Mouse (Mus musculus) lung, embryonic 14.5 days (tissue): ENCODE data around the gene Coasy. TPM values are rescaled to one million over a fixed set of nuclear protein-coding genes. Genes with fewer than 3 reads are reported as not detected.
"Not testable (repeated sequence)": the region's sequence is repeated elsewhere in the genome, so short reads cannot be mapped to it uniquely, and the experiment has no call there.

Experiments used
- ATAC-seq: fragments of 200-750 bp; cut with Nextera tagmentation; 2 replicates; pipeline ENCODE4 v1.8.0; 2017; ENCODE audit warnings: mild to moderate bottlenecking, moderate TSS enrichment, moderate library complexity; ENCODE audit not compliant: insufficient read depth
- DNase-seq: peaks from one replicate; pipeline ENCODE4 v3.0.0-alpha.2; 2015
- H3K27ac ChIP-seq: fragments of 300-500 bp; sonication (generic); 2 replicates; pipeline ENCODE4 v1.5.1; 2014; ENCODE audit warnings: low read depth, mild to moderate bottlenecking, moderate library complexity
- H3K27me3 ChIP-seq: fragments of 300-500 bp; sonication (generic); 2 replicates; pipeline ENCODE4 v1.6.1; 2014; ENCODE audit warnings: low read length, control low read depth; ENCODE audit not compliant: insufficient read depth
- H3K36me3 ChIP-seq: fragments of 300-500 bp; sonication (generic); 2 replicates; pipeline ENCODE4 v1.6.1; 2014; ENCODE audit warnings: control low read depth; ENCODE audit not compliant: insufficient read depth
- H3K4me1 ChIP-seq: fragments of 300-500 bp; sonication (generic); 2 replicates; pipeline ENCODE4 v1.6.1; 2014; ENCODE audit warnings: antibody characterized with exemption, control low read depth; ENCODE audit not compliant: insufficient read depth
- H3K4me2 ChIP-seq: fragments of 300-500 bp; sonication (generic); 2 replicates; pipeline ENCODE4 v1.6.1; 2014; ENCODE audit warnings: mild to moderate bottlenecking
- H3K4me3 ChIP-seq: fragments of 300-500 bp; sonication (generic); 2 replicates; pipeline ENCODE4 v1.5.1; 2014; ENCODE audit warnings: low read depth, low read length
- H3K9ac ChIP-seq: fragments of 300-500 bp; sonication (generic); 2 replicates; pipeline ENCODE4 v1.6.1; 2014
- H3K9me3 ChIP-seq: fragments of 300-500 bp; sonication (generic); 2 replicates; pipeline ENCODE4 v1.6.1; 2016; ENCODE audit warnings: low read depth, low read length, control low read depth
- CTCF ChIP-seq: IDR thresholded peaks from 2 replicates; pipeline ENCODE4 v1.5.1; 2016; ENCODE audit warnings: antibody characterized with exemption, low read depth
- WGBS: fragments of 180-500 bp; shearing (Covaris S2); extraction: QIAGEN DNeasy Blood & Tissue Kit; methylation state at CpG from one replicate; pipeline ENCODE4 v1.1.7; 2014; 5-methylcytosine and 5-hydroxymethylcytosine counted together
- polyA plus RNA-seq: library from polyadenylated mRNA; unstranded; fragments of >200 nt; fragmentation: Nextera tagmentation; extraction: Ambion mirVana; gene quantifications from 2 replicates; pipeline ENCODE4 v1.2.1, GENCODE M21; 2014

The Coasy gene
- polyA plus RNA-seq, 1 experiment from 2014 or later, result 37.9 TPM

DNA sequence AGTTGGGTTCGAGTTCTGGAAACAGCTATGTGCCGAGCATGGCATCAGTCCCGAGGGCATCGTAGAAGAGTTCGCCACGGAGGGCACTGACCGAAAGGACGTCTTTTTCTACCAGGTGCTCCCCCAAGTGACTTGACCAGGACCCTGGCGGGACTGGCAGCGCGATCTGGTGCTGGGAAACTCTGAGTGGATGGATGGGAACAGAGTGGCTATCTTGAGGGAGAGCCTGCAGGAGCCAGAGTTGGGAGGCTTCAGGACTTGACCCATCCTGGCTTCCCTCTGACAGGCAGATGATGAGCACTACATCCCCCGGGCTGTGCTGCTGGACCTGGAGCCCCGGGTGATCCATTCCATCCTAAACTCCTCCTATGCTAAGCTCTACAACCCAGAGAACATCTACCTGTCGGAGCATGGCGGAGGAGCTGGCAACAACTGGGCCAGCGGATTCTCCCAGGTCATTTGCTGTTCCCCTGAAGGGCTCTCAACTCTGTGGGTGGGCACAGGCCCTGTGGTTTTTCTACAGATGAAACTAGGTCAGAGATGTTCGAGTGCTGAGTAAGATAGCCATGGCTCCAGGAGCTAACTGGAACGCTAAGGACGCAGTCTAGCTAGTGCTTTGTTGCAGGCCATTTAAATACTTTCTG, 38.3 kb downstream of the Coasy start:
- 16% methylated on average over 19 of the region's 19 CpGs for WGBS

GRCm38 (mm10) chr11:101124494-101124893, 42.1 kb downstream of the Coasy start:
- not testable (repeated sequence) for DNase-seq, H3K4me3 ChIP-seq, H3K9ac ChIP-seq, H3K4me2 ChIP-seq, H3K27me3 ChIP-seq, H3K27ac ChIP-seq, H3K9me3 ChIP-seq, ATAC-seq, H3K4me1 ChIP-seq
- 92% methylated on average over 8 of the region's 8 CpGs for WGBS
- peaks cover 38% of the 10 kb centered on the region for H3K36me3 ChIP-seq

More for the DNA sequence above, 38.3 kb downstream of the Coasy start:
- no peaks in the 10 kb centered on the region for H3K9me3 ChIP-seq
- ATAC-seq, result no peak
- peak overlapping the region; percentile 91 for H3K4me3 ChIP-seq
- peaks cover 16% of the 10 kb centered on the region for H3K4me1 ChIP-seq
- peak overlapping the region; percentile 96 for H3K4me2 ChIP-seq
- H3K27me3 ChIP-seq, result no peaks in the 10 kb centered on the region
- no peak for TF ChIP-seq CTCF
- no peak for DNase-seq
- H3K9ac ChIP-seq, result peak overlapping the region; percentile 77
- H3K27ac ChIP-seq, result peak overlapping the region; percentile 92
- peaks cover 35% of the 10 kb centered on the region for H3K36me3 ChIP-seq

DNA sequence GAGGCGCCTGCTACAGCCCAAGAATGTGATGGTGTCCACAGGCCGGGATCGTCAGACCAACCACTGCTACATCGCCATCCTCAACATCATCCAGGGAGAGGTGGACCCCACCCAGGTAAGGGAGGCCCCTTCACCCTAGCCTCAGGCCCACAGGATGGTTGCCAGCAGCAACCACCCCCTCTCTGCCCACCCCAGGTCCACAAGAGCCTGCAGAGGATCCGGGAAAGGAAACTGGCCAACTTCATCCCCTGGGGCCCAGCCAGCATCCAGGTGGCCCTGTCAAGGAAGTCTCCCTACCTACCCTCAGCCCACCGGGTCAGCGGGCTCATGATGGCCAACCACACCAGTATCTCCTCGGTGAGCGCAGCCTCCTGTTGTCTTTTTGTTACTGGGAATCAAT, 42.6 kb downstream of the Coasy start:
- not testable (repeated sequence) for H3K9ac ChIP-seq, H3K27ac ChIP-seq, H3K4me1 ChIP-seq, H3K4me2 ChIP-seq, H3K9me3 ChIP-seq, ATAC-seq, DNase-seq, H3K27me3 ChIP-seq, H3K4me3 ChIP-seq
- peaks cover 38% of the 10 kb centered on the region for H3K36me3 ChIP-seq
- WGBS, result 97% methylated on average over 6 of the region's 9 CpGs

DNA sequence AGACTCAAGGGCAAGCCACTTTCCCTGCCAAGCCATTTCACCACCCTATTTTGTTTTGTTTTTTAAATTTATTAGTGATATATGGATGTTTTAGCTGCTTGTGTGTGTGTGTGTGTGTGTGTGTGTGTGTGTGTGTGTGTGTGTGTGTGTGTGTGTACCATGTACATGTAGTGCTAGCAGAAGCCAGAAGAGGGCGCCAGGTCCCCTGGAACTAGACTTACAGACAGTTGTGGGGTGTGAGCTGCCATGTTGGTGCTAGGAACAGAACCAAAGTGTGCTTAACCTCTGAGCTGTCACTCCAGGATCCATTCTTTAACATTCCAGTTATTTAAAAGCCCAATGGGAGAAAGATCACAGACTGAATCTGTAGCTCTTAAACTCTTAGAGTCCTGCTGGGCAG, 44.7 kb downstream of the Coasy start:
- no peaks in the 10 kb centered on the region for H3K9me3 ChIP-seq
- no peak overlapping the region for H3K9ac ChIP-seq
- H3K27ac ChIP-seq, result no peak overlapping the region
- H3K4me1 ChIP-seq, result no peaks in the 10 kb centered on the region
- 83% methylated on average over 1 of the region's 1 CpGs for WGBS
- ATAC-seq, result no peak
- TF ChIP-seq CTCF, result peak; percentile 41
- H3K27me3 ChIP-seq, result no peaks in the 10 kb centered on the region
- H3K4me3 ChIP-seq, result no peak overlapping the region
- no peak overlapping the region for H3K4me2 ChIP-seq
- H3K36me3 ChIP-seq, result peaks cover 38% of the 10 kb centered on the region
- peak; percentile 15 for DNase-seq

- DNase-seq (no peak), ATAC-seq (no peak)
- Histone ChIP-seq H3K36me3 (peaks cover 20% of the 10 kb centered on the region), H3K4me1 (no peaks in the 10 kb centered on the region), H3K9ac (no peak overlapping the region), H3K9me3 (no peaks in the 10 kb centered on the region), H3K4me2 (no peak overlapping the region), H3K4me3 (no peak overlapping the region), H3K27ac (no peak overlapping the region), H3K27me3 (no peaks in the 10 kb centered on the region)
- no peak for TF ChIP-seq CTCF
- WGBS, result 77% methylated on average over 11 of the region's 11 CpGs
Measured at GRCm38 (mm10) chr11:101128996-101129577, 46.7 kb downstream of the Coasy start.

GRCm38 (mm10) chr11:101130056-101130756, 47.8 kb downstream of the Coasy start:
- 34% methylated on average over 18 of the region's 18 CpGs for WGBS
- H3K9ac ChIP-seq, result no peak overlapping the region

GRCm38 (mm10) chr11:101131187-101131586, 48.8 kb downstream of the Coasy start:
- no peaks in the 10 kb centered on the region for H3K9me3 ChIP-seq
- WGBS, result 89% methylated on average over 2 of the region's 2 CpGs
- DNase-seq (no peak), ATAC-seq (no peak)
- TF ChIP-seq CTCF, result no peak
- H3K9ac ChIP-seq, result no peak overlapping the region
- no peaks in the 10 kb centered on the region for H3K4me1 ChIP-seq
- H3K27me3 ChIP-seq, result no peaks in the 10 kb centered on the region
- H3K4me2 ChIP-seq, result no peak overlapping the region
- no peak overlapping the region for H3K4me3 ChIP-seq
- no peak overlapping the region for H3K27ac ChIP-seq
- H3K36me3 ChIP-seq, result peaks cover 5% of the 10 kb centered on the region

More at GRCm38 (mm10) chr11:101130056-101130756, 47.8 kb downstream of the Coasy start:
- no peaks in the 10 kb centered on the region for H3K27me3 ChIP-seq
- no peaks in the 10 kb centered on the region for H3K9me3 ChIP-seq
- DNase-seq (no peak), ATAC-seq (no peak)
- peaks cover 15% of the 10 kb centered on the region for H3K36me3 ChIP-seq
- H3K4me2 ChIP-seq, result no peak overlapping the region
- no peak overlapping the region for H3K4me3 ChIP-seq
- no peak for TF ChIP-seq CTCF
- peak overlapping the region; percentile 36; the same call in 1 of the 2 replicates for H3K27ac ChIP-seq
- no peaks in the 10 kb centered on the region for H3K4me1 ChIP-seq
